Mouse (Mus musculus) spleen, adult 2 months (tissue): Measurements from ENCODE around the gene Fam169b.

Experiments used
- CTCF ChIP-seq: fragments of 200-500 bp; IDR thresholded peaks from 2 replicates; pipeline ENCODE4 v1.5.1; 2011; ENCODE audit warnings: mild to moderate bottlenecking, inconsistent platforms; ENCODE audit not compliant: insufficient read depth, insufficient read length, insufficient replicate concordance; ENCODE audit errors: extremely low read depth
- POLR2A ChIP-seq: fragments of 200-500 bp; IDR thresholded peaks from 2 replicates; pipeline ENCODE4 v1.6.1; 2011; ENCODE audit warnings: low read depth, low read length, inconsistent platforms

GRCm38 (mm10) chr7:68274951-68275350 lies 1.3 kb downstream of the Fam169b start:
- TF ChIP-seq CTCF (no peak), POLR2A (no peak)
